Comparison of ENCODE assay signal across 8 mouse cellular contexts in genomic region chr11:117394230-117395137, GRCm38 (mm10).
A peak's percentile ranks its signal among the peaks of the same experiment; 100 is the strongest.
DNase-seq lines count a peak whose midpoint lies in the region; ATAC-seq lines count a peak whose summit lies in the region.

No protein-coding gene starts in this region.

- H3K27ac ChIP-seq in forebrain, embryonic 13.5 days: peak overlapping the region; percentile 44
- H3K27ac ChIP-seq in midbrain, embryonic 14.5 days (replicated peaks; ENCODE audit: low read depth, low read length): peak overlapping the region; percentile 81

- peaks cover 30% of the 10 kb centered on the region for H3K4me1 ChIP-seq in forebrain, embryonic 13.5 days
- peaks cover 30% of the 10 kb centered on the region for H3K4me1 ChIP-seq in midbrain, embryonic 14.5 days (ENCODE audit: control insufficient read depth, insufficient read depth, low read length)

- H3K27me3 ChIP-seq in forebrain, embryonic 13.5 days: peaks cover 11% of the 10 kb centered on the region; the same call in 1 of the 2 replicates
- no peaks in the 10 kb centered on the region for H3K27me3 ChIP-seq in midbrain, embryonic 14.5 days (ENCODE audit: control insufficient read depth, insufficient read depth, low read length)

- H3K4me3 ChIP-seq in forebrain, embryonic 13.5 days: peak overlapping the region; percentile 42
- H3K4me3 ChIP-seq in midbrain, embryonic 14.5 days (replicated peaks; ENCODE audit: low read depth, low read length): peak overlapping the region; percentile 34

- H3K4me2 ChIP-seq in forebrain, embryonic 13.5 days: peak overlapping the region; percentile 84
- H3K4me2 ChIP-seq in midbrain, embryonic 14.5 days (ENCODE audit: low read length): peak overlapping the region; percentile 74

- peak overlapping the region; percentile 67 for H3K9ac ChIP-seq in forebrain, embryonic 13.5 days
- H3K9ac ChIP-seq in midbrain, embryonic 14.5 days (replicated peaks; ENCODE audit: low read length): peak overlapping the region; percentile 59

- H3K36me3 ChIP-seq in forebrain, embryonic 13.5 days (ENCODE audit: poor library complexity, severe bottlenecking): no peaks in the 10 kb centered on the region
- H3K36me3 ChIP-seq in midbrain, embryonic 14.5 days (ENCODE audit: control insufficient read depth, insufficient read depth, low read length): no peaks in the 10 kb centered on the region

- ATAC-seq in forebrain, embryonic 13.5 days: peak; percentile 78
- ATAC-seq in midbrain, embryonic 14.5 days (ENCODE audit: low FRiP score, low TSS enrichment): peak; percentile 75; the same call in 1 of the 2 replicates
- ATAC-seq in granulocyte monocyte progenitor cell, adult 5-6 weeks (replicated peaks; ENCODE audit: poor library complexity, severe bottlenecking): no peak

- no peaks in the 10 kb centered on the region for H3K9me3 ChIP-seq in forebrain, embryonic 13.5 days (replicated peaks)
- no peaks in the 10 kb centered on the region for H3K9me3 ChIP-seq in midbrain, embryonic 14.5 days (ENCODE audit: control insufficient read depth, low read length)

- 1% methylated on average over 34 of the region's 34 CpGs for WGBS in forebrain, embryonic 13.5 days
- WGBS in midbrain, embryonic 14.5 days: under 1% methylated on average over 34 of the region's 34 CpGs

- peak; percentile 44 for DNase-seq in cerebellum, adult 11 months
- DNase-seq in cerebellum, adult 9-10 months: no peak
- peak; percentile 62 for DNase-seq in MN1 (ENCODE audit: low spot score)
- peak; percentile 41 to 54 for DNase-seq in kidney, postnatal 36 days
- peak; percentile 86 for DNase-seq in midbrain, embryonic 14.5 days
- no peak for DNase-seq in urinary bladder, postnatal 25 days (ENCODE audit: low spot score)

Comparison
In these comparisons a context has a peak if more than half of its experiments do, and no peak if none do; other contexts are left out.
1. DNase-seq: peak in cerebellum, adult 11 months (single experiment), MN1 (single experiment), kidney, postnatal 36 days (2 of 2) and midbrain, embryonic 14.5 days (single experiment); none in cerebellum, adult 9-10 months (single experiment) and urinary bladder, postnatal 25 days (single experiment).